ENCODE assay signal across 11 mouse cellular contexts in the genomic region with DNA sequence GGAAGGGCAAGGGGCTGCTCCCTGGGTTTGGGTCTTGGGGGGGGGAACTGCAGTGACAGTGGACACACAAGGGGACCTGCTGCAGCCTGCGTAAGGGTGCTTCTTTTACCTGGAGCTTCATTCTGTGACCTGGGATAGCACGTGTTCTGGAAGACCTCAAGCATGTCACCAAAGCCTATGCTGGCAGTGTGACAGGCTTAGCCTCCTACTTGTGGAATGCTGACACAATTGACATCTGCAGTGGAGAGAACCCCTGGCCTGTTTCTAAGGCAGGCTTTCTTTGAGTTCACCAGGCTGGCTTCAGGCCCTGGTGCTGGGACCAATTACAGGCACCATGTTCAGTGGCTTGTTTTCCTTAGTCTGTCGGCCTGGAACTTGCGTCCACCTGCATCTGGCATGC. TPM values are rescaled to one million over a fixed set of nuclear protein-coding genes. Genes with fewer than 3 reads are reported as not detected.
DNase-seq lines count a peak whose midpoint lies in the region; ATAC-seq and TF ChIP-seq lines count a peak whose summit lies in the region.
"Had no signal": no experiment of that assay in that cellular context is flagged by ENCODE, and none has a peak within 500 bp of the region (broad histone marks: within the 10 kb centered on the region; RNA-seq: fewer than 3 reads in every experiment).

No protein-coding gene starts in this region.

- H3K4me3 ChIP-seq in forebrain, embryonic 12.5 days (replicated peaks): peak overlapping the region; percentile 69; the same call in 1 of the 2 replicates
- H3K4me3 ChIP-seq in forebrain, embryonic 14.5 days (ENCODE audit: low read depth, low read length): no peak overlapping the region
- H3K4me3 ChIP-seq in C2C12 (ENCODE audit: insufficient read depth, poor library complexity, severe bottlenecking): peak overlapping the region; percentile 97
- peak overlapping the region; percentile 99; the same call in 1 of the 2 replicates for H3K4me3 ChIP-seq in embryonic facial prominence, embryonic 12.5 days
- peak overlapping the region; percentile 95 for H3K4me3 ChIP-seq in midbrain, embryonic 10.5 days
- H3K4me3 ChIP-seq in kidney, adult 2 months (ENCODE audit: insufficient read depth, low read depth, low read length): no peak overlapping the region

- TF ChIP-seq CTCF in C2C12 (IDR thresholded peaks at IDR 0.05; ENCODE audit: control insufficient read depth, insufficient read depth, insufficient read length): no peak
- TF ChIP-seq CTCF in kidney, adult 2 months (conservative IDR thresholded peaks at IDR 0.05; ENCODE audit: insufficient read depth, insufficient read length, low read depth, low read length): no peak

- peak overlapping the region; percentile 85 for H3ac ChIP-seq in C2C12 (ENCODE audit: control insufficient read depth, insufficient read length, low read depth)

- peaks cover 62% of the 10 kb centered on the region for H3K4me1 ChIP-seq in forebrain, embryonic 12.5 days
- H3K4me1 ChIP-seq in forebrain, embryonic 14.5 days (ENCODE audit: control insufficient read depth, insufficient read depth, low read length): peaks cover 35% of the 10 kb centered on the region
- peaks cover 37% of the 10 kb centered on the region for H3K4me1 ChIP-seq in embryonic facial prominence, embryonic 12.5 days
- H3K4me1 ChIP-seq in midbrain, embryonic 10.5 days: peaks cover 69% of the 10 kb centered on the region
- H3K4me1 ChIP-seq in kidney, adult 2 months (ENCODE audit: control insufficient read depth, insufficient read depth, low read length): no peaks in the 10 kb centered on the region; the same call in 1 of the 2 replicates

- H3K27me3 ChIP-seq in forebrain, embryonic 12.5 days: no peaks in the 10 kb centered on the region
- H3K27me3 ChIP-seq in forebrain, embryonic 14.5 days (replicated peaks; ENCODE audit: control insufficient read depth, insufficient read depth, low read length): no peaks in the 10 kb centered on the region
- H3K27me3 ChIP-seq in C2C12 (ENCODE audit: control insufficient read depth, insufficient read depth, insufficient read length): peaks cover 17% of the 10 kb centered on the region
- peaks cover 29% of the 10 kb centered on the region for H3K27me3 ChIP-seq in embryonic facial prominence, embryonic 12.5 days
- H3K27me3 ChIP-seq in midbrain, embryonic 10.5 days (ENCODE audit: low read depth, poor library complexity, severe bottlenecking): peaks cover 27% of the 10 kb centered on the region
- H3K27me3 ChIP-seq in kidney, adult 2 months (replicated peaks; ENCODE audit: control insufficient read depth, insufficient read depth, low read length): no peaks in the 10 kb centered on the region

- H3K27ac ChIP-seq in forebrain, embryonic 12.5 days: peak overlapping the region; percentile 95; the same call in 1 of the 2 replicates
- H3K27ac ChIP-seq in forebrain, embryonic 14.5 days (ENCODE audit: low read depth, low read length): no peak overlapping the region
- 0 out of 2 replicates have a peak overlapping the region, but pooled peaks have one; percentile 36 for H3K27ac ChIP-seq in embryonic facial prominence, embryonic 12.5 days
- no peak overlapping the region for H3K27ac ChIP-seq in midbrain, embryonic 10.5 days (replicated peaks)
- H3K27ac ChIP-seq in kidney, adult 2 months (ENCODE audit: insufficient read depth, low read depth, low read length): no peak overlapping the region
- H3K27ac ChIP-seq: macrophage had no signal

- H3K9ac ChIP-seq in forebrain, embryonic 12.5 days: peak overlapping the region; percentile 29; the same call in 1 of the 2 replicates
- H3K9ac ChIP-seq in forebrain, embryonic 14.5 days (ENCODE audit: low read length): no peak overlapping the region
- no peak overlapping the region for H3K9ac ChIP-seq in embryonic facial prominence, embryonic 12.5 days

- no peak for TF ChIP-seq POLR2A in kidney, adult 2 months (IDR thresholded peaks at IDR 0.05; ENCODE audit: low read depth, low read length)

- ATAC-seq in forebrain, embryonic 12.5 days (ENCODE audit: low FRiP score): no peak
- ATAC-seq in forebrain, embryonic 14.5 days: no peak
- no peak for ATAC-seq in embryonic facial prominence, embryonic 12.5 days (ENCODE audit: insufficient number of reproducible peaks, insufficient read depth, low FRiP score, low TSS enrichment)

- H3K79me2 ChIP-seq in C2C12 (ENCODE audit: control insufficient read depth, insufficient read depth): peaks cover 31% of the 10 kb centered on the region

- peaks cover 17% of the 10 kb centered on the region for H3K79me3 ChIP-seq in C2C12 (ENCODE audit: low read depth)

- H3K36me3 ChIP-seq in forebrain, embryonic 12.5 days (replicated peaks): peaks cover 21% of the 10 kb centered on the region
- peaks cover 22% of the 10 kb centered on the region for H3K36me3 ChIP-seq in forebrain, embryonic 14.5 days (ENCODE audit: control insufficient read depth, insufficient read depth, low read length)
- peaks cover 29% of the 10 kb centered on the region for H3K36me3 ChIP-seq in C2C12 (ENCODE audit: control insufficient read depth, insufficient read depth)
- H3K36me3 ChIP-seq in embryonic facial prominence, embryonic 12.5 days: peaks cover 19% of the 10 kb centered on the region
- H3K36me3 ChIP-seq in midbrain, embryonic 10.5 days: peaks cover 24% of the 10 kb centered on the region
- no peaks in the 10 kb centered on the region for H3K36me3 ChIP-seq in kidney, adult 2 months (ENCODE audit: control insufficient read depth, insufficient read depth, low read length)

- H3K9me3 ChIP-seq in forebrain, embryonic 12.5 days: no peaks in the 10 kb centered on the region
- no peaks in the 10 kb centered on the region for H3K9me3 ChIP-seq in forebrain, embryonic 14.5 days (replicated peaks; ENCODE audit: control insufficient read depth, low read length)
- H3K9me3 ChIP-seq in embryonic facial prominence, embryonic 12.5 days: no peaks in the 10 kb centered on the region
- no peaks in the 10 kb centered on the region for H3K9me3 ChIP-seq in midbrain, embryonic 10.5 days (replicated peaks)

- DNase-seq in forebrain, embryonic 14.5 days (ENCODE audit: low spot score): no peak
- DNase-seq in midbrain, embryonic 10.5 days (ENCODE audit: low spot score): no peak
- DNase-seq in adrenal gland, postnatal 25 days: no peak
- no peak for DNase-seq in kidney, adult 2 months
- DNase-seq in cerebellum, postnatal 10 days: no peak
- DNase-seq: adrenal gland, adult 8-10 months; heart, postnatal 14 days had no signal

- peak overlapping the region; percentile 96 for H3K4me2 ChIP-seq in forebrain, embryonic 12.5 days
- H3K4me2 ChIP-seq in forebrain, embryonic 14.5 days (ENCODE audit: low read length): no peak overlapping the region
- no peak overlapping the region for H3K4me2 ChIP-seq in embryonic facial prominence, embryonic 12.5 days (replicated peaks)

- 69% methylated on average over 4 of the region's 4 CpGs for WGBS in forebrain, embryonic 12.5 days
- WGBS in forebrain, embryonic 14.5 days: 84% methylated on average over 4 of the region's 4 CpGs
- WGBS in embryonic facial prominence, embryonic 12.5 days: 63% methylated on average over 4 of the region's 4 CpGs
- 81% methylated on average over 4 of the region's 4 CpGs for WGBS in midbrain, embryonic 10.5 days
- WGBS in kidney, adult 2 months: 62% methylated on average over 4 of the region's 4 CpGs

RNA-seq across cellular contexts. Expression of a gene that starts 1.5 kb away (rescaled TPM):
- 144 and 165 TPM in 2 replicates for polyA plus RNA-seq in forebrain, embryonic 12.5 days (2016; fragmentation: Nextera tagmentation; extraction: Ambion mirVana)
- 154 and 213 TPM in 2 replicates for polyA plus RNA-seq in forebrain, embryonic 14.5 days (2014; fragmentation: Nextera tagmentation; extraction: Ambion mirVana)
- 0.20 TPM for polyA plus RNA-seq in C2C12 (2012; fragmentation: generic; extraction: Trizol)
- polyA plus RNA-seq in embryonic facial prominence, embryonic 12.5 days (2016; fragmentation: Nextera tagmentation; extraction: Ambion mirVana): 18.3 and 21.7 TPM in 2 replicates
- 28.3 and 61.6 TPM in 2 replicates for polyA plus RNA-seq in midbrain, embryonic 10.5 days (2016; fragmentation: Nextera tagmentation; extraction: Ambion mirVana)
- 1.4 and 3.2 TPM in 2 replicates for total RNA-seq in adrenal gland, postnatal 25 days (2021)
- polyA plus RNA-seq in kidney, adult 2 months (2012; rRNA removed): 0.74 and 0.95 TPM in 2 replicates

RNA-seq across cellular contexts. Expression of a gene that starts 2.1 kb away (rescaled TPM):
- 708 and 760 TPM in 2 replicates for polyA plus RNA-seq in forebrain, embryonic 12.5 days (2016; fragmentation: Nextera tagmentation; extraction: Ambion mirVana)
- 694 and 922 TPM in 2 replicates for polyA plus RNA-seq in forebrain, embryonic 14.5 days (2014; fragmentation: Nextera tagmentation; extraction: Ambion mirVana)
- polyA plus RNA-seq in C2C12 (2012; fragmentation: generic; extraction: Trizol): 5,397 TPM
- polyA plus RNA-seq in embryonic facial prominence, embryonic 12.5 days (2016; fragmentation: Nextera tagmentation; extraction: Ambion mirVana): 851 and 902 TPM in 2 replicates
- 889 and 1,053 TPM in 2 replicates for polyA plus RNA-seq in midbrain, embryonic 10.5 days (2016; fragmentation: Nextera tagmentation; extraction: Ambion mirVana)
- total RNA-seq in adrenal gland, postnatal 25 days (2021): 1,145 and 1,195 TPM in 2 replicates
- 1,371 and 1,777 TPM in 2 replicates for polyA plus RNA-seq in kidney, adult 2 months (2012; rRNA removed)

RNA-seq across cellular contexts. Expression of a gene that starts 26.0 kb away (rescaled TPM):
- 42.6 and 44.4 TPM in 2 replicates for polyA plus RNA-seq in forebrain, embryonic 12.5 days (2016; fragmentation: Nextera tagmentation; extraction: Ambion mirVana)
- 39.2 and 40.8 TPM in 2 replicates for polyA plus RNA-seq in forebrain, embryonic 14.5 days (2014; fragmentation: Nextera tagmentation; extraction: Ambion mirVana)
- polyA plus RNA-seq in C2C12 (2012; fragmentation: generic; extraction: Trizol): 62.6 TPM
- 50.0 and 50.3 TPM in 2 replicates for polyA plus RNA-seq in embryonic facial prominence, embryonic 12.5 days (2016; fragmentation: Nextera tagmentation; extraction: Ambion mirVana)
- polyA plus RNA-seq in midbrain, embryonic 10.5 days (2016; fragmentation: Nextera tagmentation; extraction: Ambion mirVana): 57.3 TPM in 2 replicates
- 31.7 and 33.5 TPM in 2 replicates for total RNA-seq in adrenal gland, postnatal 25 days (2021)
- polyA plus RNA-seq in kidney, adult 2 months (2012; rRNA removed): 47.8 and 52.5 TPM in 2 replicates

RNA-seq across cellular contexts. Expression of a gene that starts 33.0 kb away (rescaled TPM):
- 65.1 and 69.7 TPM in 2 replicates for polyA plus RNA-seq in forebrain, embryonic 12.5 days (2016; fragmentation: Nextera tagmentation; extraction: Ambion mirVana)
- 44.5 and 46.0 TPM in 2 replicates for polyA plus RNA-seq in forebrain, embryonic 14.5 days (2014; fragmentation: Nextera tagmentation; extraction: Ambion mirVana)
- 159 TPM for polyA plus RNA-seq in C2C12 (2012; fragmentation: generic; extraction: Trizol)
- polyA plus RNA-seq in embryonic facial prominence, embryonic 12.5 days (2016; fragmentation: Nextera tagmentation; extraction: Ambion mirVana): 70.7 and 71.8 TPM in 2 replicates
- 43.7 and 50.6 TPM in 2 replicates for polyA plus RNA-seq in midbrain, embryonic 10.5 days (2016; fragmentation: Nextera tagmentation; extraction: Ambion mirVana)
- 111 and 117 TPM in 2 replicates for total RNA-seq in adrenal gland, postnatal 25 days (2021)
- 45.6 and 49.1 TPM in 2 replicates for polyA plus RNA-seq in kidney, adult 2 months (2012; rRNA removed)

RNA-seq across cellular contexts. Expression of a gene that starts 33.5 kb away (rescaled TPM):
- polyA plus RNA-seq in forebrain, embryonic 12.5 days (2016; fragmentation: Nextera tagmentation; extraction: Ambion mirVana): 15.9 and 19.0 TPM in 2 replicates
- polyA plus RNA-seq in forebrain, embryonic 14.5 days (2014; fragmentation: Nextera tagmentation; extraction: Ambion mirVana): 18.7 and 21.0 TPM in 2 replicates
- 48.3 TPM for polyA plus RNA-seq in C2C12 (2012; fragmentation: generic; extraction: Trizol)
- 33.8 and 38.6 TPM in 2 replicates for polyA plus RNA-seq in embryonic facial prominence, embryonic 12.5 days (2016; fragmentation: Nextera tagmentation; extraction: Ambion mirVana)
- polyA plus RNA-seq in midbrain, embryonic 10.5 days (2016; fragmentation: Nextera tagmentation; extraction: Ambion mirVana): 32.5 and 35.5 TPM in 2 replicates
- total RNA-seq in adrenal gland, postnatal 25 days (2021): 326 and 398 TPM in 2 replicates
- 66.7 and 68.4 TPM in 2 replicates for polyA plus RNA-seq in kidney, adult 2 months (2012; rRNA removed)

Comparison
In these comparisons a context has a peak if more than half of its experiments do, and no peak if none do; other contexts are left out.
1. H3K27ac ChIP-seq: peak in forebrain, embryonic 12.5 days (single experiment) and embryonic facial prominence, embryonic 12.5 days (single experiment); none in forebrain, embryonic 14.5 days (single experiment), midbrain, embryonic 10.5 days (single experiment) and kidney, adult 2 months (single experiment).
2. H3K4me3 ChIP-seq: peak in forebrain, embryonic 12.5 days (single experiment), C2C12 (single experiment), embryonic facial prominence, embryonic 12.5 days (single experiment) and midbrain, embryonic 10.5 days (single experiment); none in forebrain, embryonic 14.5 days (single experiment) and kidney, adult 2 months (single experiment).